Mouse (Mus musculus): ENCODE data around the gene Gata5. TPM values are rescaled to one million over a fixed set of nuclear protein-coding genes. Genes with fewer than 3 reads are reported as not detected.

Gene Gata5
- polyA plus RNA-seq, 1 experiment: not detected

- Histone ChIP-seq H3K27me3 (ENCODE audit: control insufficient read depth, insufficient read depth, insufficient read length) (peaks cover 79% of the 10 kb centered on the region), H3K36me3 (ENCODE audit: control insufficient read depth, insufficient read depth) (no peaks in the 10 kb centered on the region), H3K4me3 (ENCODE audit: insufficient read depth, poor library complexity, severe bottlenecking) (no peak overlapping the region), H3ac (ENCODE audit: control insufficient read depth, insufficient read length, low read depth) (no peak overlapping the region), H3K79me3 (ENCODE audit: low read depth) (no peaks in the 10 kb centered on the region), H3K79me2 (ENCODE audit: control insufficient read depth, insufficient read depth) (no peaks in the 10 kb centered on the region)
- TF ChIP-seq FOSL1 (IDR thresholded peaks at IDR 0.05; ENCODE audit: insufficient read depth, low read length, poor library complexity, severe bottlenecking) (no peak), CTCF (IDR thresholded peaks at IDR 0.05; ENCODE audit: control insufficient read depth, insufficient read depth, insufficient read length) (no peak), USF1 (IDR thresholded peaks at IDR 0.05; ENCODE audit: low read depth) (no peak), MYOD1 (IDR thresholded peaks at IDR 0.05; ENCODE audit: control insufficient read depth, insufficient read length, low read depth) (no peak), MYOG (IDR thresholded peaks at IDR 0.05; ENCODE audit: control insufficient read depth, extremely low read depth, insufficient read length) (no peak), CEBPB (IDR thresholded peaks at IDR 0.05; ENCODE audit: low read depth) (no peak), MAX (IDR thresholded peaks at IDR 0.05) (no peak)
These were observed 28.3 kb upstream of the Gata5 start for GRCm38 (mm10) chr2:180362585-180363433.

- no peaks in the 10 kb centered on the region for H3K79me2 ChIP-seq (ENCODE audit: control insufficient read depth, insufficient read depth)
- H3K79me3 ChIP-seq (ENCODE audit: low read depth): no peaks in the 10 kb centered on the region
- H3K36me3 ChIP-seq (ENCODE audit: control insufficient read depth, insufficient read depth): no peaks in the 10 kb centered on the region
- H3K27me3 ChIP-seq (ENCODE audit: control insufficient read depth, insufficient read depth, insufficient read length): peaks cover 87% of the 10 kb centered on the region
- TF ChIP-seq CTCF (IDR thresholded peaks at IDR 0.05; ENCODE audit: control insufficient read depth, insufficient read depth, insufficient read length) (peak; percentile 10), MYOG (IDR thresholded peaks at IDR 0.05; ENCODE audit: control insufficient read depth, extremely low read depth, insufficient read length) (no peak)
- no peak overlapping the region for H3K4me3 ChIP-seq (ENCODE audit: insufficient read depth, poor library complexity, severe bottlenecking)
- H3ac ChIP-seq (ENCODE audit: control insufficient read depth, insufficient read length, low read depth): no peak overlapping the region
These were observed 24.6 kb upstream of the Gata5 start for GRCm38 (mm10) chr2:180359062-180359461.

DNA sequence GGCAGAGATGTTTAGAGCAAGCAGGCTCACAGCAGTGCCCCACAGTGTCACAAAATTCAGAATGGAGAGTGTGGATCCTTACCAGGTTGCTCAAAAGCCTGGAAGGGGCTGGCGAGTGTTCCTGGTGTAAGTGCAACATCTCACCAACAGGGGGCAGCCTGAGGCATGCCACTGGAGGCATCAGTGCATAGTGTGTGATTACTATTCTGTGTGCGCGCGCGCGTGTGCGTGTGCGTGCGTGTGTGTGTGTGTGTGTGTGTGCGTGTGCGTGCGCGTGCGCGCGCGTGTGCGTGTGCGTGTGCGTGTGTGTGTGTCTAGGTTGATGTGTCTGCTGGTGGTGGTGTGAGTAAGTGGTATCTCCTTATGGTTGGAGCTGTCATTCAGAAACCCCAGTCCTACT, 18.8 kb upstream of the Gata5 start:
- H3ac ChIP-seq (ENCODE audit: control insufficient read depth, insufficient read length, low read depth): no peak overlapping the region
- H3K27me3 ChIP-seq (ENCODE audit: control insufficient read depth, insufficient read depth, insufficient read length): peaks cover 43% of the 10 kb centered on the region
- TF ChIP-seq CTCF (IDR thresholded peaks at IDR 0.05; ENCODE audit: control insufficient read depth, insufficient read depth, insufficient read length): peak; percentile 53
- TF ChIP-seq CEBPB (IDR thresholded peaks at IDR 0.05; ENCODE audit: low read depth): no peak
- TF ChIP-seq MAX (IDR thresholded peaks at IDR 0.05): no peak
- no peak for TF ChIP-seq MYOG (IDR thresholded peaks at IDR 0.05; ENCODE audit: control insufficient read depth, extremely low read depth, insufficient read length)
- TF ChIP-seq MYOD1 (IDR thresholded peaks at IDR 0.05; ENCODE audit: control insufficient read depth, insufficient read length, low read depth): no peak
- H3K79me2 ChIP-seq (ENCODE audit: control insufficient read depth, insufficient read depth): no peaks in the 10 kb centered on the region
- H3K79me3 ChIP-seq (ENCODE audit: low read depth): no peaks in the 10 kb centered on the region
- H3K36me3 ChIP-seq (ENCODE audit: control insufficient read depth, insufficient read depth): no peaks in the 10 kb centered on the region
- H3K4me3 ChIP-seq (ENCODE audit: insufficient read depth, poor library complexity, severe bottlenecking): no peak overlapping the region

DNA sequence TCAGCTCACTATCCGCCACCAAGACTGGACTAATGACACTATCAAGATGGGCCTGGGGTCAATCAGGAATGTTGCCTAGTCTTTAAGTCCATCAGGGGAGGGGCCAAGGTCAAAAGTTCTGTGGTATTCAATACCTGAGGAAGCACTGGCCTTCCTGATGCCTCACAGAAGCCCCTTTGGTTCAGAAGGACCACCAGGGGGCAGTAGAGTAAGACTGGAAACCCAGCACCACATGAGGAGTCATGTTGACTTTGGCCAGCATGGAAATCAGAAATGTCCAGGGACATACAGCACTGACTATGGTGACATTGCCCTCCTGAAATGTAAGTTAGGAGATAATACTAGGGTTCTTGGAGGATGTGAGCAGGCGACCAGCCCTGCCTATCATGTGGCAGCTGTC, 16.2 kb upstream of the Gata5 start:
- no peak overlapping the region for H3ac ChIP-seq (ENCODE audit: control insufficient read depth, insufficient read length, low read depth)
- peaks cover 29% of the 10 kb centered on the region for H3K27me3 ChIP-seq (ENCODE audit: control insufficient read depth, insufficient read depth, insufficient read length)
- H3K4me3 ChIP-seq (ENCODE audit: insufficient read depth, poor library complexity, severe bottlenecking): no peak overlapping the region
- H3K79me3 ChIP-seq (ENCODE audit: low read depth): no peaks in the 10 kb centered on the region
- H3K79me2 ChIP-seq (ENCODE audit: control insufficient read depth, insufficient read depth): no peaks in the 10 kb centered on the region
- no peaks in the 10 kb centered on the region for H3K36me3 ChIP-seq (ENCODE audit: control insufficient read depth, insufficient read depth)
- TF ChIP-seq USF1 (IDR thresholded peaks at IDR 0.05; ENCODE audit: low read depth): no peak
- TF ChIP-seq CTCF (IDR thresholded peaks at IDR 0.05; ENCODE audit: control insufficient read depth, insufficient read depth, insufficient read length): no peak
- no peak for TF ChIP-seq MYOD1 (IDR thresholded peaks at IDR 0.05; ENCODE audit: control insufficient read depth, insufficient read length, low read depth)
- no peak for TF ChIP-seq MYOG (IDR thresholded peaks at IDR 0.05; ENCODE audit: control insufficient read depth, extremely low read depth, insufficient read length)
- no peak for TF ChIP-seq CEBPB (IDR thresholded peaks at IDR 0.05; ENCODE audit: low read depth)
- TF ChIP-seq MAX (IDR thresholded peaks at IDR 0.05): no peak
- no peak for TF ChIP-seq FOSL1 (IDR thresholded peaks at IDR 0.05; ENCODE audit: insufficient read depth, low read length, poor library complexity, severe bottlenecking)

- Histone ChIP-seq H3K4me3 (ENCODE audit: insufficient read depth, poor library complexity, severe bottlenecking) (no peak overlapping the region), H3ac (ENCODE audit: control insufficient read depth, insufficient read length, low read depth) (no peak overlapping the region), H3K36me3 (ENCODE audit: control insufficient read depth, insufficient read depth) (no peaks in the 10 kb centered on the region), H3K27me3 (ENCODE audit: control insufficient read depth, insufficient read depth, insufficient read length) (peaks cover 40% of the 10 kb centered on the region), H3K79me2 (ENCODE audit: control insufficient read depth, insufficient read depth) (no peaks in the 10 kb centered on the region), H3K79me3 (ENCODE audit: low read depth) (no peaks in the 10 kb centered on the region)
- TF ChIP-seq CEBPB (IDR thresholded peaks at IDR 0.05; ENCODE audit: low read depth): no peak
- peak; percentile 65 for TF ChIP-seq CTCF (IDR thresholded peaks at IDR 0.05; ENCODE audit: control insufficient read depth, insufficient read depth, insufficient read length)
These were observed 12.5 kb upstream of the Gata5 start for GRCm38 (mm10) chr2:180346820-180347497.

GRCm38 (mm10) chr2:180343092-180343491, 8.6 kb upstream of the Gata5 start:
- H3K4me3 ChIP-seq (ENCODE audit: insufficient read depth, poor library complexity, severe bottlenecking): no peak overlapping the region
- H3K79me3 ChIP-seq (ENCODE audit: low read depth): no peaks in the 10 kb centered on the region
- H3K36me3 ChIP-seq (ENCODE audit: control insufficient read depth, insufficient read depth): no peaks in the 10 kb centered on the region
- no peak overlapping the region for H3ac ChIP-seq (ENCODE audit: control insufficient read depth, insufficient read length, low read depth)
- H3K27me3 ChIP-seq (ENCODE audit: control insufficient read depth, insufficient read depth, insufficient read length): peaks cover 78% of the 10 kb centered on the region
- TF ChIP-seq FOSL1 (IDR thresholded peaks at IDR 0.05; ENCODE audit: insufficient read depth, low read length, poor library complexity, severe bottlenecking): no peak
- no peak for TF ChIP-seq MYOD1 (IDR thresholded peaks at IDR 0.05; ENCODE audit: control insufficient read depth, insufficient read length, low read depth)
- TF ChIP-seq USF1 (IDR thresholded peaks at IDR 0.05; ENCODE audit: low read depth): no peak
- no peak for TF ChIP-seq CEBPB (IDR thresholded peaks at IDR 0.05; ENCODE audit: low read depth)
- no peaks in the 10 kb centered on the region for H3K79me2 ChIP-seq (ENCODE audit: control insufficient read depth, insufficient read depth)
